Mouse (Mus musculus) megakaryocyte progenitor cell, adult 5-6 weeks (primary cell): ENCODE data around the gene Slc22a3. TPM values are rescaled to one million over a fixed set of nuclear protein-coding genes. Genes with fewer than 3 reads are reported as not detected.

Experiments used
- ATAC-seq: replicated peaks from 2 replicates; pipeline ENCODE4 v1.8.0; 2016; ENCODE audit warnings: mild to moderate bottlenecking, moderate TSS enrichment, inconsistent platforms; ENCODE audit not compliant: poor library complexity
- total RNA-seq, 2 experiments: library from RNA; stranded (forward) in 1 of 2; stranded (reverse) in 1 of 2; fragments of 157-497, 149-512 nt in 1 of 2; fragments of 200-1000 nt in 1 of 2; gene quantifications; 2 replicates each; pipeline versions ENCODE4 v1.2.3 to v1.2.4; 2015 to 2017

Slc22a3 gene
- total RNA-seq, 2 experiments from 2014 or later: 3.6 to 7.7 TPM

- no peak for ATAC-seq
These were observed 35.0 kb downstream of the Slc22a3 start for GRCm38 (mm10) chr17:12472547-12472946.

- peak; percentile 95 for ATAC-seq
These were observed 38.8 kb downstream of the Slc22a3 start for GRCm38 (mm10) chr17:12468745-12469144.

GRCm38 (mm10) chr17:12467642-12468041 is 39.9 kb downstream of the Slc22a3 start:
- ATAC-seq: no peak

- ATAC-seq: peak; percentile 30; the same call in 1 of the 2 replicates
These were observed 41.0 kb downstream of the Slc22a3 start for GRCm38 (mm10) chr17:12466501-12467000.

GRCm38 (mm10) chr17:12461168-12461567 is 46.3 kb downstream of the Slc22a3 start:
- ATAC-seq: peak; percentile 66; the same call in 1 of the 2 replicates

GRCm38 (mm10) chr17:12455143-12455790 is 52.2 kb downstream of the Slc22a3 start:
- peak; percentile 80 for ATAC-seq

GRCm38 (mm10) chr17:12453691-12454090 is 53.8 kb downstream of the Slc22a3 start:
- ATAC-seq: no peak

GRCm38 (mm10) chr17:12452862-12453531 is 54.5 kb downstream of the Slc22a3 start:
- ATAC-seq: no peak

- no peak for ATAC-seq
These were observed 56.3 kb downstream of the Slc22a3 start for GRCm38 (mm10) chr17:12451234-12451633.

GRCm38 (mm10) chr17:12444561-12444960 is 62.9 kb downstream of the Slc22a3 start:
- no peak for ATAC-seq

GRCm38 (mm10) chr17:12437771-12438170 is 69.7 kb downstream of the Slc22a3 start:
- no peak for ATAC-seq

- peak; percentile 23; the same call in 1 of the 2 replicates for ATAC-seq
These were observed 75.8 kb downstream of the Slc22a3 start for GRCm38 (mm10) chr17:12431707-12432106.

- no peak for ATAC-seq
These were observed 79.1 kb downstream of the Slc22a3 start for GRCm38 (mm10) chr17:12428369-12428768.

GRCm38 (mm10) chr17:12427156-12427555 is 80.3 kb downstream of the Slc22a3 start:
- peak; percentile 97 for ATAC-seq

- ATAC-seq: no peak
These were observed 85.4 kb downstream of the Slc22a3 start for GRCm38 (mm10) chr17:12422143-12422542.

- ATAC-seq: peak; percentile 64
These were observed 86.5 kb downstream of the Slc22a3 start for GRCm38 (mm10) chr17:12420886-12421574.

- ATAC-seq: no peak
These were observed 87.9 kb downstream of the Slc22a3 start for GRCm38 (mm10) chr17:12419491-12420079.

GRCm38 (mm10) chr17:12416250-12416895 is 91.1 kb downstream of the Slc22a3 start:
- ATAC-seq: peak; percentile 90

- ATAC-seq: no peak
These were observed 91.8 kb downstream of the Slc22a3 start for GRCm38 (mm10) chr17:12415741-12416140.

GRCm38 (mm10) chr17:12415031-12415735 is 92.3 kb downstream of the Slc22a3 start:
- no peak for ATAC-seq
